Mouse (Mus musculus): ENCODE measurements at regions not wholly inside any gene's neighbourhood (a gene's known extent, or its start where the extent isn't known, plus 50 kb on each side); places are given as distances from the start of the nearest gene placed in this dataset.
A peak's percentile ranks its signal among the peaks of the same experiment; 100 is the strongest.

GRCm38 (mm10) chr15:85634322-85635141 lies 52.3 kb upstream of the Wnt7b start:
- H3K36me3 ChIP-seq (ENCODE audit: control insufficient read depth, insufficient read depth, low read length, poor library complexity, severe bottlenecking) = no peaks in the 10 kb centered on the region
- DNase-seq (ENCODE audit: low read depth, low spot score) = peak; percentile 99
- H3K27me3 ChIP-seq (ENCODE audit: control insufficient read depth, insufficient read depth, low read length, poor library complexity, severe bottlenecking) = no peaks in the 10 kb centered on the region

GRCm38 (mm10) chr15:85635425-85635824 lies 53.2 kb upstream of the Wnt7b start:
- Histone ChIP-seq H3K36me3 (ENCODE audit: control insufficient read depth, insufficient read depth, low read length, poor library complexity, severe bottlenecking) (no peaks in the 10 kb centered on the region), H3K27me3 (ENCODE audit: control insufficient read depth, insufficient read depth, low read length, poor library complexity, severe bottlenecking) (no peaks in the 10 kb centered on the region)
- no peak for DNase-seq (ENCODE audit: low read depth, low spot score)

- no peak for DNase-seq (ENCODE audit: low read depth, low spot score)
- Histone ChIP-seq H3K27me3 (ENCODE audit: control insufficient read depth, insufficient read depth, low read length, poor library complexity, severe bottlenecking) (no peaks in the 10 kb centered on the region), H3K36me3 (ENCODE audit: control insufficient read depth, insufficient read depth, low read length, poor library complexity, severe bottlenecking) (no peaks in the 10 kb centered on the region)
Observed at GRCm38 (mm10) chr15:85639566-85639965, 57.3 kb upstream of the Wnt7b start.

GRCm38 (mm10) chr15:85641120-85642080 lies 59.1 kb upstream of the Wnt7b start:
- Histone ChIP-seq H3K36me3 (ENCODE audit: control insufficient read depth, insufficient read depth, low read length, poor library complexity, severe bottlenecking) (no peaks in the 10 kb centered on the region), H3K27me3 (ENCODE audit: control insufficient read depth, insufficient read depth, low read length, poor library complexity, severe bottlenecking) (no peaks in the 10 kb centered on the region)
- no peak for DNase-seq (ENCODE audit: low read depth, low spot score)

- Histone ChIP-seq H3K36me3 (ENCODE audit: control insufficient read depth, insufficient read depth, low read length, poor library complexity, severe bottlenecking) (no peaks in the 10 kb centered on the region), H3K27me3 (ENCODE audit: control insufficient read depth, insufficient read depth, low read length, poor library complexity, severe bottlenecking) (no peaks in the 10 kb centered on the region)
- no peak for DNase-seq (ENCODE audit: low read depth, low spot score)
Observed at GRCm38 (mm10) chr15:85645396-85645795, 63.1 kb upstream of the Wnt7b start.

- Histone ChIP-seq H3K27me3 (ENCODE audit: control insufficient read depth, insufficient read depth, low read length, poor library complexity, severe bottlenecking) (no peaks in the 10 kb centered on the region), H3K36me3 (ENCODE audit: control insufficient read depth, insufficient read depth, low read length, poor library complexity, severe bottlenecking) (no peaks in the 10 kb centered on the region)
- DNase-seq (ENCODE audit: low read depth, low spot score) = peak; percentile 30
Observed at GRCm38 (mm10) chr15:85645971-85646638, 63.8 kb upstream of the Wnt7b start.

- DNase-seq (ENCODE audit: low read depth, low spot score) = peak; percentile 30
- Histone ChIP-seq H3K27me3 (ENCODE audit: control insufficient read depth, insufficient read depth, low read length, poor library complexity, severe bottlenecking) (no peaks in the 10 kb centered on the region), H3K36me3 (ENCODE audit: control insufficient read depth, insufficient read depth, low read length, poor library complexity, severe bottlenecking) (no peaks in the 10 kb centered on the region)
Observed at GRCm38 (mm10) chr15:85646639-85647277, 64.5 kb upstream of the Wnt7b start.

GRCm38 (mm10) chr15:85647593-85647992 lies 65.3 kb upstream of the Wnt7b start:
- Histone ChIP-seq H3K36me3 (ENCODE audit: control insufficient read depth, insufficient read depth, low read length, poor library complexity, severe bottlenecking) (no peaks in the 10 kb centered on the region), H3K27me3 (ENCODE audit: control insufficient read depth, insufficient read depth, low read length, poor library complexity, severe bottlenecking) (no peaks in the 10 kb centered on the region)
- no peak for DNase-seq (ENCODE audit: low read depth, low spot score)

GRCm38 (mm10) chr15:85650241-85650640 lies 68.0 kb upstream of the Wnt7b start:
- Histone ChIP-seq H3K36me3 (ENCODE audit: control insufficient read depth, insufficient read depth, low read length, poor library complexity, severe bottlenecking) (no peaks in the 10 kb centered on the region), H3K27me3 (ENCODE audit: control insufficient read depth, insufficient read depth, low read length, poor library complexity, severe bottlenecking) (no peaks in the 10 kb centered on the region)
- DNase-seq (ENCODE audit: low read depth, low spot score) = no peak

- no peaks in the 10 kb centered on the region for H3K27me3 ChIP-seq (ENCODE audit: control insufficient read depth, insufficient read depth, low read length, poor library complexity, severe bottlenecking)
- no peak for DNase-seq (ENCODE audit: low read depth, low spot score)
- no peaks in the 10 kb centered on the region for H3K36me3 ChIP-seq (ENCODE audit: control insufficient read depth, insufficient read depth, low read length, poor library complexity, severe bottlenecking)
Observed at GRCm38 (mm10) chr15:85651718-85652420, 69.6 kb upstream of the Wnt7b start.

- no peaks in the 10 kb centered on the region for H3K36me3 ChIP-seq (ENCODE audit: control insufficient read depth, insufficient read depth, low read length, poor library complexity, severe bottlenecking)
- DNase-seq (ENCODE audit: low read depth, low spot score) = no peak
Observed at GRCm38 (mm10) chr15:85652431-85652830, 70.2 kb upstream of the Wnt7b start.

GRCm38 (mm10) chr15:85652871-85653337 lies 70.6 kb upstream of the Wnt7b start:
- Histone ChIP-seq H3K36me3 (ENCODE audit: control insufficient read depth, insufficient read depth, low read length, poor library complexity, severe bottlenecking) (no peaks in the 10 kb centered on the region), H3K27me3 (ENCODE audit: control insufficient read depth, insufficient read depth, low read length, poor library complexity, severe bottlenecking) (no peaks in the 10 kb centered on the region)
- DNase-seq (ENCODE audit: low read depth, low spot score) = no peak

More at GRCm38 (mm10) chr15:85652431-85652830, 70.2 kb upstream of the Wnt7b start:
- no peaks in the 10 kb centered on the region for H3K27me3 ChIP-seq (ENCODE audit: control insufficient read depth, insufficient read depth, low read length, poor library complexity, severe bottlenecking)

GRCm38 (mm10) chr15:85653421-85654401 lies 71.4 kb upstream of the Wnt7b start:
- Histone ChIP-seq H3K27me3 (ENCODE audit: control insufficient read depth, insufficient read depth, low read length, poor library complexity, severe bottlenecking) (no peaks in the 10 kb centered on the region), H3K36me3 (ENCODE audit: control insufficient read depth, insufficient read depth, low read length, poor library complexity, severe bottlenecking) (no peaks in the 10 kb centered on the region)
- peak; percentile 60 for DNase-seq (ENCODE audit: low read depth, low spot score)

All from splenic B cell, adult 2 months (primary cell).